Mouse (Mus musculus) cerebellum, adult 8-10 months (tissue): ENCODE measurements around the gene Plekhn1.

Experiments used
- DNase-seq: peaks from one replicate; pipeline ENCODE4 v3.0.0; 2022

The Plekhn1 gene

DNA sequence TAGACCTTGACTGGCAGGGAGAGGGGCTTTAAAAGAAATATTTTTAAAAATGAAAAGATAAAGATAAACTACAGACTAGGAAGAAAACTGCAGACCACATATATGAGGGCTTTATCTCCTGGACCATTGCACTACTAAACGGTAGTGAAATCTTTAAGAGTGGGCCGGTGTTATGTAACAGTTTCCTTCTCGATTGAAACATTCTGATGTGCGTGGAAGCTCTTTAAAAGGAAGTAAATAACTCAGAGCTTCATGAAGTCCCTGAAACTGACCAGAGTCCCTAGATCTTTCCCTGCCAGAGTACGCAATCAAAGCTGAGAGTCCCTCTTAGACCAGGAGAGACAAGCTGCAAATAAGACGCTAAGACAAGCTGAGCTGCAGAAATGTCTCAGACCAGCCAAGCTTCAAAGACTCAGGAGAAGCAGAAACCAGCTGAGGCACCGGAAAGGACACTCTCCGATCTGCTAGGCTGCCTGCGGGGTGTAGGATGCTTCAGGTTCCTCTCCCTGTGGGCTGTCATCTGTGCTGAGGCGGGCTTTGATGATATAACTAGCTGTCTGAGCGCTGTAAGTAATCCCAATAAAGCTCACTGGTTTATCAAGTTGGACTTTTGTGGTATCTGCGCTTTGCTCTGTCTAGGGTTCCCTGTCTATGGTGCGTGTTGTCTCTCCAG lies 24.6 kb downstream of the Plekhn1 start:
- DNase-seq = no peak

DNA sequence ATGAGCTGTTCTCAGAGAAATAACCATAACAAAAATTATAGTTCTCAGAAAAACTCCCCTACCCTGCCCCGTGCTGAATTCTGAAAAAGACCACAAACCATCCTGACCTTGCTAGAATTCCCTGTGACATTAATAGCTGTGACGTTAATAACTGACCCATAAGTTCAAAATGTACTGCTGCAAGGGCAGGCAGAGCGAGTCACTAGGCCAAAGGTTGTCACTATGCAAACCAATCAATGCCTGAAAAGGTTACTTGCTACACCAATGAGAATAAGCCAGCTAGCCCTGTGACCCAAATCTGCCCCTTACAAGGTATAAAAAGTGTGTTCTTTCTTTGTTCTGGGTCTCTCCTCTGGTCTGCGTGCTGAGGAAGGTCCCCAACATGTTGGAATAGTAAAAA lies 25.8 kb downstream of the Plekhn1 start:
- DNase-seq = no peak

DNA sequence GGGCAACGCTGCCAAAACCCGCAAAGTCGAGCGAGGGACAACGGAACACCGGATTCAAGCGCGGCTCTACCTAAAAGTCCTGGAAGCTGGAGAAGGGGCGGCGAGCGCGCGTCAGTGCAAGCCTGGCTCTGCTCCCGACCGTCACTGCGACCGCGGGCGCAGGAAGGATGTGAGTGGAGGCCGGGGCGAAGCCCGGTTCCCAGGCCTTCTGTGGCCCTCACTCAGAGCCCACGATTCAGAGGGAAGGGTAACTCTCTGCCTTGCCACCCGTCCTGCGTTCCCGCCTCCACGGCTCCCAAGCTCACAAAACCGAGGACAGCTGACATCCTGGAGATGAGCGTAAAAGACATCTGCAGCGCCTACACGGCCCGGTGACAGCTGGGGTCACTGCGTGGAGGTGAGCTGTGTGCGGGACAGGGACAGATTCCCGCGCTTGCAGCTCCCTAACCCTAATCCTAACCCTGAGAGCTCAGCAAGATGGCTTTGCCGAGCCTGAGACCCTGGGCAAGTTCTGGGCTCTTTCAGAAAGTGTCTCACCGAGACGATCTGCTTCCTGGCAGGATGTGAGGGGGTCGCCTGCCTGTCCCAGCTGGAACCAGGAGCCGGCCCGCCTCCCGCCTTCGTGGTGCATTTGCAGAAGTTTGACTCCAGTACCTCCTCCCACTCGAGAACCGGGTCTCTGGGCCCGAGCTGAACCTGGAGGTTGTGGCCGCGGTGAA lies 31.1 kb downstream of the Plekhn1 start:
- DNase-seq = peak; percentile 35

DNA sequence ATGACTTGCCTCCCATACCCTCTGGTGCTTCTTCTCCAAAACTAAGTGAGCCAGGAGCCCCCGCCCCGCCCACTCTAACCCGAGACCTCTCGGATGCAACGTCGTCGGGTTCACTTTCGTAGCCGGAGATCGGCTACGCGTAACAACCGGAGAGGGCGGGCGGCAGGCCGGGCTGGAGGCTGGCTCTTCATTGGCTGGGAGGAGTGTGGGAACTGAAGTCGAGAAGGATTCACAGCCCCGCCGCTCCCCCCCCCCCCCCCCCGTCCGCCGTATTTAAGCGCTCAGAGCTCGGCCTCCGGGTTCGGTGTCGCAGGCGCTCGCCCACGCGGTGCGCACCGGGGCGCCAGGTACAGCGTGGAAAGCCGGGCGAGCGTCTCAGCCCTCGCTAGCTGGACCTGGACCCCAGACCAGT lies 31.6 kb downstream of the Plekhn1 start, which contains the start of gene AW011738:
Gene AW011738 (plus strand): TSS at position 304 of the 412 bp plus-strand sequence.
- DNase-seq = peak; percentile 68

DNA sequence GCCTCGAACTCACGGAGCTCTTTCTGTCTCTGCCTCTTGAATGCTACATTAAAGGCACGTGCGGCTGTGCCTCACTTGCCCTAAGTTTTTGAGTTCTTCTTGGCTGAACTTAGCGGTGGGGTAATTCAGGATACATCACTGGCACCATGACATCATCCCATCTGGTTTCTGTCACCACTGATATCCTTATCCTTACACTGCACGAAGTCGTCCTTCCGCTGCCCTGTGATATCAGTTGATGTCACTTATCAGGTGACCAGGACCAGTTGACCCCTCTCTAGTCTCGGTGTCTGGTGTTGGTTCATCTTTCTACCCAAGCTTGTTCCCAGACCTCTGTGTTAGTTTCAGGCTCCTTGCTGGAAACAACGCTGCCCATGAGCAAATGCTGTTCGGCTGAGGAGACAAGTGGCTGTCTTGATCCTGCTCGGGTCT lies 32.2 kb downstream of the Plekhn1 start:
- DNase-seq = no peak

DNA sequence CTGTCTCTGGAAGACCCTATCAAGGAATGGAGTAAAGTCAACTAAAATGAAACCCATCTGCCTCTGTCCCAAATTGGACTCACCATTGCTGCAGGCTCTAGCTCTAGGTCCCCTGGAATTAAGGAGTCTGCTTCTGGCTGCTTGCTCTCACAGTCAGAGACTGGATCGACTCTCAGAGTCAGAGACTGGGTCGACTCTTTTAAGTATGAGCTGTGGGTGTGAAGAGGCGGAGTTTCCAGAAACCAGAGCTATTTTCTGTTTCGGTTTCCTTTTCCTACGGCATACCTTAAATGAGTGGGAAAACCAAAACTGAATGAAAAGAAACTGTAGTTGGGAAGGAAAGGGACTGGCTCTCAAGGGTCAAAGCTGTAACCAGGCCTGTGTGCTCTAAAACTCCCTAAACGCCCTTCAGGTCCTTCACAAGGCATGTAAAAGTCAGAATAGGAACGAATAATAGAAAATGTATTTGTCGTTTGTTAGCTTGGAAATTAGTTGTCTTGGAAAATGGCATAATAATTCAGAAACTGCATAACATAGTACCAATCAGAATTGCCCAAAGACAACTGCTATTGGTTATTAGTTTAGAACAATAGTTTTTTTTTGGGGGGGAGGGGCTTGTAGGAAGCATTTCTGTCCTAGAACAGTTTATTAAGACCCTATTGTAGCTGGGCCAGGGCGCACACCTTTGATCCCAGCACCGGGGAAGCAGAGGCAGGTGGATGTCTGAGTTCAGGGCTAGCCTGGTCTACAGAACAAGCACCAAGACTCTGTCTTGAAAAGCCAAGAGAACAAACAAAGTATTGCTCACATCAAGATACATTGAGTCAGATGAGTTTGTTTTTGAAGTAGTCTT lies 33.8 kb downstream of the Plekhn1 start, which contains the start of gene Isg15:
Gene Isg15 (minus strand): TSS at position 196 of the 853 bp plus-strand sequence.
- no peak for DNase-seq

DNA sequence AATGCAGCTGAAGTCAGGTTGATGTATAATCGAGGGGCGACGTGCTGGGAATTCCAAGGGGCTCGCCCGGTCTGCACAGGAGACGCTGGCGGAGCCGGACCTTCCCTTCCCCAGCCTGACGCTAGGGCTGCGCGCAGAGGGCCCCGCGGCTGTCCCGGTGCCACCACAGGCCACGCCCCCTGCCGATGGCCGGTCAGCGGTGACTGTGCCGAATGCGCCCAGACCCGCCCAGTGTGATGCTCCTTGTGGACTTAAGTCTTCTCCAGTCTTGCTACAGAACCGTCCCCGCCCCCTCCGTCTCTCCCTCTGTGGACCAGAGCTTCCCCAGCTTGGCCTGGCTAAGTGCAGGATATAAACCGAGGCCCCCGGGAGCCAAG lies 36.8 kb downstream of the Plekhn1 start:
- peak; percentile 84 for DNase-seq

DNA sequence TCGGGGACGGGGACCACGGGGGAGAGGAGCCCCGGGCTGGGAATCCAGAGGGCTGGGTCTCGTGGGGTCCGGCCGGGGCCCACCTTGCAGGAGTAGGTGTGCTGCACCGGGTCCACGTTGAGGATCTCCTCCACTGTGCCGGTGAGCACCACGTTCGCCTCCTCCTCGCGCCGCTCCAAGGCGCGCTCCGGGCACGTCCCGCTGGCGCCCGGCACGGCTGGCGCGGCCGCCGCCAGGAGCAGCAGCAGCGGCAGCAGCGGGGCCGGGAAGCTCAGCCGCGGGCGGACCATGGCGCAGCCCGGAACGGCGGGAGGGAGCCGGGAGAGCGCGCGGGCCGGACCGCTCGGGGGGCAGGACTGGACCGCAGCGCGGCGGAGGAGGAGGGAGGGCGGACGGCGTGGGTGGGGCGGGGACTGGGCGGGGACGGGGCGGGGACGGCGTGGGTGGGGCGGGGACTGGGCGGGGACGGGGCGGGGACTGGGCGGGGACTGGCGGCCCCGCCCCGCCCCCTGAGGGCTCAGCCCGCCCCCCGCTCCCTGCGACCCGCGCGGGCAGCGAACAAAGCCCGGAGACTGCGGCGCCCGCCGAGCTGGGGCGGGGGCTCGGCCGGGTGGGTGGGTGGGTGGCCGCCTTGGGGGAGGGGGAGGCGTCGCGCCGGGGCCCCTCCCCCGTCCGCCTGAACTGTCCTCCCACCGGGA lies 37.4 kb downstream of the Plekhn1 start, which contains the start of gene Agrn:
Gene Agrn (minus strand): TSS at position 358 of the 698 bp plus-strand sequence.
- peak; percentile 68 for DNase-seq

DNA sequence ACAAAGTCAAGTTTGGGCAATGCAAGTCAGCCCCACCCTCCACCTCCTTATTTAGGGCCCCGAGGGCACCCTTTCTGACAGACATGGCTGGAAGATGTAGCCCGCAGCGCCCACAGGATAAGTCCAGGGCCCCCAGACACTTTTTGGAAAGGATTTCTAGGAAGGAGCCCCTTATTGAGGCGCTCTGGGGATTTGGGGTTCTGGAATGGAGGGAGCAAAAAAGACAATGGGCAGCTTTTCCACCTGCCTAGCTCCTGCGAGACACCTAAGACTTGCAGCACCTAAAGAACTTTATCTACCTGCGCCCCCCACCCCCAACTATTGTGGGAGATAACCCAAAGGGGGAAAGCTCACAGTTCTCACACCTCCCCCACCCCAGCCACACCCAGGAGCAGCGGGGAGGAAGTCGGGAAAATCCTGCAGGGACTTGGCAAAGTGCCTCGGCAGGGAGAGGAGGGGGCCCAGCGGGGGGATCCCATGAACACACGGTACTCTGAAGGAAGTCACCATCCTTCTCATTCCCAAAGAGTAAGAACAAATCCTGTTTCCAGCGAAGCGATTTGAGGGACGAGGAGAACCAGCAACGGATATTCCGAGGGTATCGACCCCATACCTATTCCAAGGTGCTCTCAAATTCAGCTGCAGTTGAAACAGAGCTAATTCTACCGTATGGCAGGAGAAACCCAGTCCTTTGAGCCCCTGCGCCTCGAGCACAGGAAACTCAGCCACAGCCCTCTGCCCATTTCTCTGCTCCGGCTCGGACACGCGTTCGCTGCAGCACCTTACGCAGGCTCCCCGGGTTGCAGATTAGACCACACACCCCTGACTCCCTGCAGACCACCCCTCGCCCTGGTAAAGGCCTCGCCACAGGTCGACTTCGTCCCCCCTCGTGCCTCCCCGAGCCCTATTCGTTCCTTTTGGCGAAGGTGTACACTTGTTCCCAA lies 38.5 kb downstream of the Plekhn1 start:
- DNase-seq = peak; percentile 63

DNA sequence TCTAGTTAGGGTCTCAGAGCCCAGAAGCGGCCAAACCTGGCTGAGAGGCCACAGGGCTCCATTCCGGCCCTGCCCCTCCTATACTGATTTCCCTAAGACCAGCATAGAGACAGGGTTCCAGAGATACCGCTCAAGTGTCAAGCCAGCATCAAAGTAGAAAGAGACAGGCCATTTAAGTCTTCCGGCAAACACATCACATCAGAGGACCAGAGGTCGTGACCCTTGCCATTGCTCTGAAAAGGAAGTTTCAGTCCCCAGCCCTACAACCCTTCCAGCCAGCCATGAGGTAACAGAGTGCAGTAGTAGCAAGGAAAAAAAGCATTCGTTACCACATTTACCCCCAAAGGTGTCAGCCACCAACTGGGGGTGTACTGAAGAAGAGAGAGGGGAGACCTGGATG lies 40.3 kb downstream of the Plekhn1 start:
- no peak for DNase-seq

DNA sequence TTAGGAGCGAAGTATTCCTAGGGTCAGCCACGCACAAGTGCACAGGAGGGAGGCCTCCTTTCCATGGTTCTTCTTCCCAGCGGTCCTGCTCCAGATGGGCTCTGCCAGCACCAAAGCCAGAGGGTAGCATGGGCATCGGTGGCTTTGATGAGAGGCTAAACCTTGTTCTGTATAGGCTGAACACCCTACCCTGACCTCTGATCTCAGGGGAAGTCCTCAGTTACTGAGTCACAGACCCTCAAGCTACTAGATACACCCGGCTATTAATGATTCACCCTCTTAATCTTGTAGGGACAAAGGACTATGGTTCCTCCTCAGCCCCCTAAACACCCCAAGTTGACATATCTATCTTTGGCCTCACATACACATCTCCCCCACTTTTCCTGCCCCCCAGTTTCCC lies 40.8 kb downstream of the Plekhn1 start:
- no peak for DNase-seq

DNA sequence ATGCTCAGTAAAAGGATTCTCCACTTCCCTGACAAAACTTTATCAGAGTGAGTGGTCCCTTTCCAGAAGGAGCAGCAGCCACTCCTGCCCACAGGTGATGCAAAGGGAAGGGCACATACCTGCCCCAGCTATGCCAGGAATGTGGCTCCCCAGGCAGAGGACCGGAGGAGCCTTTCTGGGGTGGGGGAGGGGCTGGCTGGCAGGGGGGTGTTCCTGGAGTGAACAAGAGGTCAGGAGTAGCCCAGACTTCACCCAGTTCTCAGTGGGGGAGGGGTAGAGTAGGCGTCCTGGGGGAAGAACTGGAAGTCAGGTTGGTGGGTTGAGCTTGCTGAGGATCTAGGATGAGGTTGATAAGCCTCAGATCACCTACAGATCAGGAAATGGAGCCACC lies 41.5 kb downstream of the Plekhn1 start:
- DNase-seq = no peak

DNA sequence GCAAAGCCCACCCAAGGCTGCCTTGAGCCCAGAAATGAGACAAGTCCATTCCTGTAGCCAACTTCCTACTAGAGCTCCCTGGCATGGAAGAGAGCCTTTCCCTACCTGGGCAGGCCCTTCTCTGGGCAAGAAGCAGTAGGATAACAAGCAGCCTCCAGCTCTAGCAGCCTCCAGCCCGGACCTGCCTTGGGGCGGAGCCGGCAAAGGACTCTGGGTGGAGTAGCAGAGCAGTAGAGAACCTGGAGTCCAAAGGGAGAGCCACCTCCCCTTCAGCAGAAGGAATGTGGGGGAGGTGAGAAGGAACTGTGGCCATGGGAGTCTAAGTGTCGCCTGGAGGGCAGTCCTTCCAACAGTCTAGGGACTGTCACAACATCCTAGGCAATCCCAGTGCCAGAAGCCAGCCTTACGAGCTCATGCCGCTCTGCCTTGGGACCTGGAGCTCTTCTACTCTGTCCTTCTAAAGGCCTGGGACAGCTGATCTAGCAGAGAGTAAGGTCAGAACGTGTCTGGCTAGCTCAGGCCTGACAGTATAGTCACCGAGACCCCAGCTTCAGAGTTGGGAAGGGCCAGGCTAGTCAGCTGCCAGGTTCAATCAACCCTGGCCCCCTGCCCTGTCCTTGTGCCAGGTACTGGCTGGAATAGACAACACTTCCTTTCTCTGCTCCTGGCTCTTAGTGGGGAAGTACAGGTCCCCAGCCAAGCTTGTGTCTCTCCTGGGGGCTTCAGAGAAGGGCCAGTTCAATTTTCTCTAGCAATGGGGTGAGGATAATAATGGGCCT lies 42.0 kb downstream of the Plekhn1 start:
- DNase-seq = no peak

DNA sequence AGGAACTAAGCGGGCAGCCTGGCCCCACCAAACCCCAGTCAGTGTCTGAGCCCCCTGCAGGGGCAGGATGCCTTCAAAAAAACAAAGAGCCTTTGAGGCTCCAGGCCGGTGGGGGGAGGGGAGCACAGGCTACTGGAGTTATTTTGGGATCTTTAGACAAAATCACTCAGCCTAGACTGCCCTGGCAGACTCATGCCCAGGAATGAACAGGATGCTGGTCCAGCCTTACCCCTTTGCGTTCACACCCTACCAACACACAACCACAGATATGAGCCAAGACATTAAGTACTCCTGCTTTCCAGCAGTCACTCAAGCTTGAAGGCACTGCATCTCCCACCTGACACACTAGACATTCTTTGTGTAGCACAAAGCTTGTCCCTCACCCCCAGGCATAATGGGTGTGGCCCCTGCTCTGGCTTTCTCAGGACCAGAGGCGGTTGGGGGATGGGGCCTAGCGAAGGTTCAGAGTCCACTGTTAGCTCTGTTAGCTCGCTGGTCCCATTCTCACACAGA lies 45.8 kb downstream of the Plekhn1 start:
- DNase-seq = no peak

DNA sequence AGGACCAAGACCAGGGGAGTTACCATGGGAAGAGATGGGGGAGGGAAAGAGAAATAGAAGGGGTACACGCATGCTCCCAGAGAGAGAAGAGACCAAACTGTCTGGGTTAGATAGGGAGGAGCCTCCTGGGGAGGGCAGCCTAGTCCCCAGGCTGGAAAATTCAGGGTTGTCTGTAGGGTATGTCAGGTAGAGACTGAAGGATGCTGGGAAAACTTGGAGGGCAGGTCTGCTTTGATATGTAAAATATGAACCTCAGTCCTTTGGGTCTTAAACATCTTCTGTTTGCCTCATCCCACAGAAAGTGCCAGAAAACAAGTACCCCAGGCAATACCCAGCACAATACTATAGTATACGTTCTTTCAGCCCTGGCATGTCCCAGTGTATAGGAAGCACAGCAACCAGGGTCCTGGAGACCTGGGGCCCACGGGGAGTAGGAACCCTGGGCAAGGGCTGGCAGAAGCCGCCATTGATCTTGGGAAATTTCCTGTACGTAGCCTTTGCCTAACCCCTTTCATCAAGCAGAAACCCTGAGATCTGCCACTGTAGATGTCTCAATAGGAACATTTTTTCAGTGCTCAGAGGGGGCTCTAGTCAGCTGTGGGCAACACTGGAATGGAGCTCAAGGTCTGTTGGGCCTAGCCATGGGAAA lies 46.4 kb downstream of the Plekhn1 start:
- DNase-seq = no peak

DNA sequence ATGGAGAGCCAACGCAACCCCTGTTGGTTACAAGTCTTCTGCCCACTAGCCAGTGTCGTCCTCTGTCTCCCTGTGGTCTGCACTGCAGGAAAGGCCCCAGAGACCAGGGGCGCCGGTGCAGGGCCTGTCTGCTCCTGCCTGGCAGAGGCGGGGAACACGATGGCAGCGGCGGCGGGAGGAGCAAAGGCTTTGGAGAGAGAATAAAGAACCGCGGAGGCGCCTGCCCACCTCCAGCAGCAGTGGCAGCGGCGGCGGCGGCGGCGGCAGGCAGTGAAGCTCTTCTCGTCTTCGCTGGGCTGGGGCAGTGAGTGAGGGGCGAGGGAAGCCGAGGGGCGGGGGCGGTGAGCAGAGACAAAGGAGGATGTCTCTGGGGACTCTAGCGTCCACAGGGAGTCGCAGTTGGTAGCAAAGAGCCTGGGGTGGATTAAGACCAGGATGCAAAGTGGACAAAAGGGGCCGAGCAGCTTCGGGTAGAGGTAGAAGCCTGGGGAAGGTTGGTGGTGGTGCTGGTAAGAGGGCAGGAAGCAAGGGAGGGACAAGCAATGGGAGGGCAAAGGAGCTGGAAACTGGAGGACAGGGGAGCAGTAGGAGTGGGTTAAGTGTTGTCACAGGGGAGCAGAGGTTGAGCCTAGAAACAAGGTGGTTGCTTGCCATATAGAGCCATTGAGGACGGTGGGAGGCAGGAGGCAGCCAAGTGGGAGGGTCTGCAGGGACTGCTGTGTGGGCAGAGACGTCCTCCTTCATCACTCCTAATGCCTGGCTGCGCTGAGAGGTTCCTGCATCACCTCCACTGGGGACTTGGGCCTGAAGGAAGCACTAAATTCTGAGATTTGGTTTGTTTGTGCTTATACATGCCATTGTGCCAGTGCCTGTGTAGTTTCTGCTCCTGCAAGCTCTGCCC lies 48.5 kb downstream of the Plekhn1 start:
- no peak for DNase-seq

DNA sequence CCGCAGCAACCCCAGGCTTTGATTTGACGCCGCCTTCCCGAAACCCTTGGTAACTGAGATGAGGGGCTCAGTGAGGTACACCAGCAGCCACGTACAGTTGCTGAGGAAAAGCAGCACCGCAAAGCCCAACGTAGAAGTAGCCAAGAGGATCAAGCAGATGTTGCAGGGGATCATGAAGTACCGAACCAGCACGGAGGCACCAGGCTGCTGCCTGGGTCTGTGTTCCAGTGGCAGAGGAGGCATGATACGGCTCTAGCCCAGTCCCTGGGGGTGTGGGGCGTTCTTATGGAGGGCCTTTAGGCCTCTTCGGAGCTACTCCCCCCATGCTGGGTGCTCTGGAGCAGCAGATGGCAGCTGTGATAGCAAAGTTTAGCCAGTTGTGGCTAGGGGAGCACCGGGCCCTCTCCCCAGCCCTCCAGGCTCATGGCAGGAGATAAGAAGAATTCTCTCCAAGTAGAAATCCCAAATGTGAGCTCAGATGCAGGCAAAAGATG lies 49.2 kb downstream of the Plekhn1 start:
- DNase-seq = no peak

DNA sequence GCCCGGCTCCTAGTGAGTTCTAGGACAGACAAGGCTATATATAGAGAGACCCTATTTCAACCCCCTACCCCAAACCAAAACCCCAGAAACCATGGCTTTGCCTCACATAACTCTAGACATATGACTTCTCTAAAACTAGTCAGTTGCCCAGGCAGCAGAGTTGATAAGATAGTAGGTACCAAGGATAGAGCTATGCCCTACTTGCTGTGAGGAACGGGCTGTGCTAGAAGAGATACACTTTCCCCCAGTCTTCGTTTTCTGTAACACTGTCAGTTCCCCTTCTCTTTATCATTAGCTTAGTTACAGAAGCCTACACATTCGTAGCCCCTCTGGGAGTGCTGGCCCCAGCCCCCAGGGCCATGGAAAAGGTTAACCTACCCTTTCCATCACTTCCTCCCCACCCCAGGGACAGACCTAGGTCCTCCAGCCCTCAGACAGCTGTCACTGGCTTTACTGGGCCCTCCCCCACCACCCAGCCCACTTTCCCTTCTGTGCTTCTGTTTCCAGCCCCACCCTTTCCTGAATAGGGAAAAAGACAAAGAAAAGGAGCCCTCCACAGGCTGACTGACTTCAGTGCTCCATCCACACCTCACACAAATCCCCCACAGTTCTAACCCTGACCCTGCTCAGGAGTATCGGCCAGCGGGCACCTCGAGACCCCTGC lies 50.2 kb downstream of the Plekhn1 start:
- DNase-seq = no peak
